Mouse (Mus musculus): ENCODE data around the gene Prkar1a.

The Prkar1a gene

GRCm38 (mm10) chr11:109673741-109674140, 24.5 kb downstream of the Prkar1a start:
- peaks cover 47% of the 10 kb centered on the region for H3K4me1 ChIP-seq (replicated peaks; ENCODE audit: low read depth, low read length)
- H3K27me3 ChIP-seq (ENCODE audit: insufficient read depth, low read length) = peaks cover 14% of the 10 kb centered on the region; the same call in 1 of the 2 replicates
- no peak overlapping the region for H3K4me3 ChIP-seq (replicated peaks; ENCODE audit: low read length)
- H3K36me3 ChIP-seq (ENCODE audit: insufficient read depth, low read length) = peaks cover 16% of the 10 kb centered on the region
- TF ChIP-seq NANOG (IDR thresholded peaks at IDR 0.05; ENCODE audit: borderline replicate concordance, low read length) = no peak
- no peak for TF ChIP-seq POU5F1 (IDR thresholded peaks at IDR 0.05; ENCODE audit: borderline replicate concordance, low read length)
- TF ChIP-seq CTCF (conservative IDR thresholded peaks at IDR 0.05; ENCODE audit: low read length) = no peak
- no peaks in the 10 kb centered on the region for H3K9me3 ChIP-seq (ENCODE audit: low read length)

DNA sequence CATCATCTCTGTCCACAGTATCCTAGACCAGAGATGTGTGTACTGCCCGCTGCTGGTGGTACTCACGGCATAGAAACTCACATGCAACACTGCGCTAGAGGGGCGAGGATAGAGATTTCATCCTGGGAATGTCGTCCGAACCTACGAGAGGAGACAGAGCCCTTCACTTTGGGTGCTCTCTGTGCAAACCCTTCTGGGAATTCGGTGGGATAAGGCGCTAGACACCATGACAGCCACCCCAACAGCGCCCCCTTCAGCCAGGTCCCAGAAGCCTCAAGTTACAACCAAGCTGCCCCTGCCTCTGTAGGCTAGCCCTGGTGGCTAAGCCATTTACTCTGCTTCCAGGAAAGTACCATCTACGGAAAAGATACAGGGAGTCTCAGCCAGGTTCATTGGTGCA, 25.3 kb downstream of the Prkar1a start:
- H3K9me3 ChIP-seq (ENCODE audit: low read length) = no peaks in the 10 kb centered on the region
- peaks cover 53% of the 10 kb centered on the region for H3K4me1 ChIP-seq (replicated peaks; ENCODE audit: low read depth, low read length)
- TF ChIP-seq POU5F1 (IDR thresholded peaks at IDR 0.05; ENCODE audit: borderline replicate concordance, low read length) = no peak
- TF ChIP-seq NANOG (IDR thresholded peaks at IDR 0.05; ENCODE audit: borderline replicate concordance, low read length) = no peak
- peak; percentile 43 for TF ChIP-seq CTCF (conservative IDR thresholded peaks at IDR 0.05; ENCODE audit: low read length)
- peaks cover 14% of the 10 kb centered on the region; the same call in 1 of the 2 replicates for H3K27me3 ChIP-seq (ENCODE audit: insufficient read depth, low read length)
- peaks cover 12% of the 10 kb centered on the region for H3K36me3 ChIP-seq (ENCODE audit: insufficient read depth, low read length)
- no peak overlapping the region for H3K4me3 ChIP-seq (replicated peaks; ENCODE audit: low read length)

DNA sequence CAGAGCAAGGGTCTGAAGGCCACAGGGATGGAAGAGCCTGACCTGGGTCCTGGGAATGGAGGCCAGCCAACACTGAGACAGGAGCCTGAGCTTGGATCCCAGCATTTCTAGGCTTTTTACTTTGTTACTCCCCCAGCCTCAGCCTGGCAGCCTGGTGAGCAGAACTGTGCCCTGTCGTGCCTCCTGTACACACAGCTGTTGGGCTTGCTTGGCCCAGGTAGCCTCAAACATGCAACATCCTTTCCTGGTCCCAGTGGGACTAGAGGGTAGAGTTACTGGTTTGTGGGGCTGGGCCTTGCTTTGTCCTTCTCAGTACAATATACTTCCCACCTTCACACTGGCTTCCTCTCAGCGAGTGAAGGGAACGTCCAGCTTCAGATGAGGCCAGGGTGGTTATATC, 26.0 kb downstream of the Prkar1a start:
- H3K27me3 ChIP-seq (ENCODE audit: insufficient read depth, low read length) = peaks cover 14% of the 10 kb centered on the region; the same call in 1 of the 2 replicates

DNA sequence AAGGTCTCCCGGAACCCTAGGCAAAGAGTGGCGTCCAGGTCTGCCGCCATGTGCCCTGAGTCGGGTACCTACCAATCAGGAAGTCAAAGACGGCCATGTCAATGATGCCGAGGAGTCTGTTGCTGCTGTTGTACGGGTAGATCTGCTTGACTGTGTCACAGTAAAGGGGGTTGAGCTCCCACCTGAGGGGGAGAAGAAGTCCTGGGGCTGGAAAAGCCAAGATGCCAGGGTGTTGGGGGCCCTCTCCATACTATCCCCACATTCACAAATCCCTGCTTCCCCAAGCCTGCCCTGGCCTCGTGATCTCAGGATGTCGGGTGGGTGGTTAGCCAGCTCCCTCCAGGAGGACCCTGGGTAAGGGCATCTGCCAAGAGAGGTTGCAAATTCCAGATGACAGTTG, 26.6 kb downstream of the Prkar1a start:
- Histone ChIP-seq H3K4me3 (replicated peaks; ENCODE audit: low read length) (no peak overlapping the region), H3K9me3 (ENCODE audit: low read length) (no peaks in the 10 kb centered on the region), H3K4me1 (replicated peaks; ENCODE audit: low read depth, low read length) (peaks cover 49% of the 10 kb centered on the region), H3K36me3 (ENCODE audit: insufficient read depth, low read length) (0 out of 2 replicates have a peak, but pooled peaks cover under 1% of the 10 kb centered on the region), H3K27me3 (ENCODE audit: insufficient read depth, low read length) (peaks cover 14% of the 10 kb centered on the region; the same call in 1 of the 2 replicates)
- TF ChIP-seq POU5F1 (IDR thresholded peaks at IDR 0.05; ENCODE audit: borderline replicate concordance, low read length) = no peak
- TF ChIP-seq NANOG (IDR thresholded peaks at IDR 0.05; ENCODE audit: borderline replicate concordance, low read length) = no peak
- TF ChIP-seq CTCF (conservative IDR thresholded peaks at IDR 0.05; ENCODE audit: low read length) = no peak

More for the DNA sequence above, 26.0 kb downstream of the Prkar1a start:
- Histone ChIP-seq H3K4me1 (replicated peaks; ENCODE audit: low read depth, low read length) (peaks cover 53% of the 10 kb centered on the region), H3K9me3 (ENCODE audit: low read length) (no peaks in the 10 kb centered on the region), H3K36me3 (ENCODE audit: insufficient read depth, low read length) (peaks cover 6% of the 10 kb centered on the region), H3K4me3 (replicated peaks; ENCODE audit: low read length) (no peak overlapping the region)
- TF ChIP-seq CTCF (conservative IDR thresholded peaks at IDR 0.05; ENCODE audit: low read length) (no peak), POU5F1 (IDR thresholded peaks at IDR 0.05; ENCODE audit: borderline replicate concordance, low read length) (no peak), NANOG (IDR thresholded peaks at IDR 0.05; ENCODE audit: borderline replicate concordance, low read length) (no peak)

- TF ChIP-seq POU5F1 (IDR thresholded peaks at IDR 0.05; ENCODE audit: borderline replicate concordance, low read length) (no peak), CTCF (conservative IDR thresholded peaks at IDR 0.05; ENCODE audit: low read length) (no peak), NANOG (IDR thresholded peaks at IDR 0.05; ENCODE audit: borderline replicate concordance, low read length) (no peak)
- Histone ChIP-seq H3K36me3 (ENCODE audit: insufficient read depth, low read length) (no peaks in the 10 kb centered on the region), H3K4me1 (replicated peaks; ENCODE audit: low read depth, low read length) (peaks cover 39% of the 10 kb centered on the region), H3K4me3 (replicated peaks; ENCODE audit: low read length) (no peak overlapping the region), H3K27me3 (ENCODE audit: insufficient read depth, low read length) (peaks cover 14% of the 10 kb centered on the region; the same call in 1 of the 2 replicates), H3K9me3 (ENCODE audit: low read length) (no peaks in the 10 kb centered on the region)
Observed at GRCm38 (mm10) chr11:109676621-109677373, 27.6 kb downstream of the Prkar1a start.

GRCm38 (mm10) chr11:109678291-109678690, 29.1 kb downstream of the Prkar1a start:
- TF ChIP-seq NANOG (IDR thresholded peaks at IDR 0.05; ENCODE audit: borderline replicate concordance, low read length) (no peak), POU5F1 (IDR thresholded peaks at IDR 0.05; ENCODE audit: borderline replicate concordance, low read length) (no peak), CTCF (conservative IDR thresholded peaks at IDR 0.05; ENCODE audit: low read length) (no peak)
- Histone ChIP-seq H3K4me3 (replicated peaks; ENCODE audit: low read length) (no peak overlapping the region), H3K9me3 (ENCODE audit: low read length) (no peaks in the 10 kb centered on the region), H3K27me3 (ENCODE audit: insufficient read depth, low read length) (peaks cover 17% of the 10 kb centered on the region; the same call in 1 of the 2 replicates), H3K4me1 (replicated peaks; ENCODE audit: low read depth, low read length) (peaks cover 24% of the 10 kb centered on the region), H3K36me3 (ENCODE audit: insufficient read depth, low read length) (no peaks in the 10 kb centered on the region)

- H3K27me3 ChIP-seq (ENCODE audit: insufficient read depth, low read length) = peaks cover 19% of the 10 kb centered on the region; the same call in 1 of the 2 replicates
- no peak overlapping the region for H3K4me3 ChIP-seq (replicated peaks; ENCODE audit: low read length)
- H3K4me1 ChIP-seq (replicated peaks; ENCODE audit: low read depth, low read length) = peaks cover 29% of the 10 kb centered on the region
- no peak for TF ChIP-seq POU5F1 (IDR thresholded peaks at IDR 0.05; ENCODE audit: borderline replicate concordance, low read length)
- TF ChIP-seq NANOG (IDR thresholded peaks at IDR 0.05; ENCODE audit: borderline replicate concordance, low read length) = no peak
- no peak for TF ChIP-seq CTCF (conservative IDR thresholded peaks at IDR 0.05; ENCODE audit: low read length)
- H3K9me3 ChIP-seq (ENCODE audit: low read length) = no peaks in the 10 kb centered on the region
- H3K36me3 ChIP-seq (ENCODE audit: insufficient read depth, low read length) = no peaks in the 10 kb centered on the region
Observed at GRCm38 (mm10) chr11:109680934-109681333, 31.7 kb downstream of the Prkar1a start.

GRCm38 (mm10) chr11:109681556-109681955, 32.4 kb downstream of the Prkar1a start:
- Histone ChIP-seq H3K4me3 (replicated peaks; ENCODE audit: low read length) (no peak overlapping the region), H3K36me3 (ENCODE audit: insufficient read depth, low read length) (no peaks in the 10 kb centered on the region), H3K4me1 (replicated peaks; ENCODE audit: low read depth, low read length) (peaks cover 29% of the 10 kb centered on the region), H3K27me3 (ENCODE audit: insufficient read depth, low read length) (peaks cover 16% of the 10 kb centered on the region; the same call in 1 of the 2 replicates), H3K9me3 (ENCODE audit: low read length) (no peaks in the 10 kb centered on the region)
- TF ChIP-seq POU5F1 (IDR thresholded peaks at IDR 0.05; ENCODE audit: borderline replicate concordance, low read length) (no peak), NANOG (IDR thresholded peaks at IDR 0.05; ENCODE audit: borderline replicate concordance, low read length) (no peak), CTCF (conservative IDR thresholded peaks at IDR 0.05; ENCODE audit: low read length) (no peak)

Measured in E14TG2a.4 (cell line).